Mouse (Mus musculus) telencephalon, adult 2 months (tissue): ENCODE measurements around the gene Lipe.
"Not testable (repeated sequence)": the region's sequence is repeated elsewhere in the genome, so short reads cannot be mapped to it uniquely, and the experiment has no call there.

ENCODE experiments used
- DNase-seq: peaks from one replicate; pipeline ENCODE4 v3.0.0-alpha.2; 2011; ENCODE audit warnings: low read depth, low spot score

The Lipe gene

GRCm38 (mm10) chr7:25412833-25413441, 14.4 kb upstream of the Lipe start, which contains the start of gene Cxcl17:
TSS of gene Cxcl17 (minus strand) at chr7:25412886.
- DNase-seq, result no peak

- DNase-seq, result no peak
Observed at GRCm38 (mm10) chr7:25411861-25412260, 13.4 kb upstream of the Lipe start.

GRCm38 (mm10) chr7:25410969-25411615, 12.6 kb upstream of the Lipe start:
- no peak for DNase-seq

- no peak for DNase-seq
Observed at GRCm38 (mm10) chr7:25409114-25409760, 10.7 kb upstream of the Lipe start.

- DNase-seq, result no peak
Observed at GRCm38 (mm10) chr7:25406468-25406867, 8.0 kb upstream of the Lipe start.

GRCm38 (mm10) chr7:25402671-25403101, 4.2 kb upstream of the Lipe start:
- no peak for DNase-seq

GRCm38 (mm10) chr7:25401986-25402385, 3.5 kb upstream of the Lipe start:
- no peak for DNase-seq

- DNase-seq, result no peak
Observed at GRCm38 (mm10) chr7:25401551-25401950, 3.0 kb upstream of the Lipe start.

- not testable (repeated sequence) for DNase-seq
Observed at GRCm38 (mm10) chr7:25399028-25399427, 518 bp upstream of the Lipe start.

- no peak for DNase-seq
Observed at GRCm38 (mm10) chr7:25396621-25397020, 1.9 kb downstream of the Lipe start.

GRCm38 (mm10) chr7:25395558-25396521, 2.7 kb downstream of the Lipe start:
- DNase-seq, result peak; percentile 95

GRCm38 (mm10) chr7:25395186-25395557, 3.3 kb downstream of the Lipe start:
- DNase-seq, result peak; percentile 33

- DNase-seq, result no peak
Observed at GRCm38 (mm10) chr7:25394754-25395153, 3.8 kb downstream of the Lipe start.

- no peak for DNase-seq
Observed at GRCm38 (mm10) chr7:25393451-25394210, 4.9 kb downstream of the Lipe start.

GRCm38 (mm10) chr7:25392851-25393250, 5.7 kb downstream of the Lipe start:
- no peak for DNase-seq

GRCm38 (mm10) chr7:25391856-25392453, 6.6 kb downstream of the Lipe start:
- DNase-seq, result no peak

GRCm38 (mm10) chr7:25390986-25391385, 7.5 kb downstream of the Lipe start:
- DNase-seq, result no peak

GRCm38 (mm10) chr7:25390054-25390770, 8.3 kb downstream of the Lipe start:
- no peak for DNase-seq

- no peak for DNase-seq
Observed at GRCm38 (mm10) chr7:25388916-25389315, 9.6 kb downstream of the Lipe start.
